Mouse (Mus musculus): ENCODE results near the gene 4921539E11Rik. TPM values are rescaled to one million over a fixed set of nuclear protein-coding genes. Genes with fewer than 3 reads are reported as not detected.

4921539E11Rik gene
- polyA plus RNA-seq, 1 experiment from 2014 or later, result not detected

GRCm38 (mm10) chr4:103247249-103247648, 43.4 kb downstream of the 4921539E11Rik start:
- DNase-seq (ENCODE audit: low spot score), result no peak

- no peak for DNase-seq (ENCODE audit: low spot score)
Observed at GRCm38 (mm10) chr4:103232156-103232555, 58.5 kb downstream of the 4921539E11Rik start.

- no peak for DNase-seq (ENCODE audit: low spot score)
Observed at GRCm38 (mm10) chr4:103222854-103223253, 67.8 kb downstream of the 4921539E11Rik start.

- DNase-seq (ENCODE audit: low spot score), result peak; percentile 9
Observed at GRCm38 (mm10) chr4:103221789-103222188, 68.9 kb downstream of the 4921539E11Rik start.

- DNase-seq (ENCODE audit: low spot score), result no peak
Observed at GRCm38 (mm10) chr4:103219011-103219410, 71.7 kb downstream of the 4921539E11Rik start.

GRCm38 (mm10) chr4:103216046-103216445, 74.6 kb downstream of the 4921539E11Rik start:
- DNase-seq (ENCODE audit: low spot score), result peak; percentile 26

- DNase-seq (ENCODE audit: low spot score), result peak; percentile 82
Observed at GRCm38 (mm10) chr4:103214925-103215820, 75.5 kb downstream of the 4921539E11Rik start, which contains the start of gene Slc35d1. Slc35d1 (minus strand) TSS chr4:103215164.

- DNase-seq (ENCODE audit: low spot score), result peak; percentile 78
Observed at GRCm38 (mm10) chr4:103214498-103214924, 76.2 kb downstream of the 4921539E11Rik start.

GRCm38 (mm10) chr4:103213859-103214497, 76.7 kb downstream of the 4921539E11Rik start:
- peak; percentile 14 for DNase-seq (ENCODE audit: low spot score)

GRCm38 (mm10) chr4:103208553-103208952, 82.1 kb downstream of the 4921539E11Rik start:
- DNase-seq (ENCODE audit: low spot score), result no peak

GRCm38 (mm10) chr4:103203646-103204045, 87.0 kb downstream of the 4921539E11Rik start:
- no peak for DNase-seq (ENCODE audit: low spot score)

- no peak for DNase-seq (ENCODE audit: low spot score)
Observed at GRCm38 (mm10) chr4:103200046-103200445, 90.6 kb downstream of the 4921539E11Rik start.

GRCm38 (mm10) chr4:103199086-103199485, 91.6 kb downstream of the 4921539E11Rik start:
- DNase-seq (ENCODE audit: low spot score), result peak; percentile 43

GRCm38 (mm10) chr4:103197401-103197800, 93.3 kb downstream of the 4921539E11Rik start:
- DNase-seq (ENCODE audit: low spot score), result no peak

GRCm38 (mm10) chr4:103192421-103192820, 98.2 kb downstream of the 4921539E11Rik start:
- no peak for DNase-seq (ENCODE audit: low spot score)

- no peak for DNase-seq (ENCODE audit: low spot score)
Observed at GRCm38 (mm10) chr4:103188786-103189640, 101.7 kb downstream of the 4921539E11Rik start.

Other genes starting within 250 kb of the 4921539E11Rik start
- gene Mier1, start 176.5 kb downstream of the 4921539E11Rik start, polyA plus RNA-seq (2015; fragmentation: Nextera tagmentation; extraction: Ambion mirVana), result 116 and 169 TPM in 2 replicates
- gene Wdr78, start 176.3 kb downstream of the 4921539E11Rik start, polyA plus RNA-seq (2015; fragmentation: Nextera tagmentation; extraction: Ambion mirVana), result 8.8 and 10.6 TPM in 2 replicates
- gene Slc35d1, start 75.7 kb downstream of the 4921539E11Rik start, polyA plus RNA-seq (2015; fragmentation: Nextera tagmentation; extraction: Ambion mirVana), result 24.1 and 26.6 TPM in 2 replicates
- 52.9 and 54.5 TPM in 2 replicates for gene Oma1, start 22.9 kb upstream of the 4921539E11Rik start, polyA plus RNA-seq (2015; fragmentation: Nextera tagmentation; extraction: Ambion mirVana)

All from thymus, postnatal 0 days (tissue).